Mouse (Mus musculus) heart, embryonic 13.5 days (tissue): ENCODE data around the gene Xpr1. TPM values are rescaled to one million over a fixed set of nuclear protein-coding genes. Genes with fewer than 3 reads are reported as not detected.

Experiments used
- ATAC-seq: fragments of 200-750 bp; cut with Nextera tagmentation; 2 replicates; pipeline ENCODE4 v1.8.0; 2017; ENCODE audit warnings: moderate TSS enrichment; ENCODE audit not compliant: insufficient number of reproducible peaks, low FRiP score, low TSS enrichment; ENCODE audit errors: extremely low read depth
- H3K27ac ChIP-seq: fragments of 300-500 bp; sonication (generic); replicated peaks from 2 replicates; pipeline ENCODE4 v1.5.1; 2015; ENCODE audit warnings: moderate library complexity, mild to moderate bottlenecking, inconsistent platforms
- H3K27me3 ChIP-seq: fragments of 300-500 bp; sonication (generic); replicated peaks from 2 replicates; pipeline ENCODE4 v1.6.1; 2015; ENCODE audit warnings: mild to moderate bottlenecking, inconsistent platforms
- H3K36me3 ChIP-seq: fragments of 300-500 bp; sonication (generic); 2 replicates; pipeline ENCODE4 v1.6.1; 2015; ENCODE audit warnings: mild to moderate bottlenecking, inconsistent platforms
- H3K4me1 ChIP-seq: fragments of 300-500 bp; sonication (generic); 2 replicates; pipeline ENCODE4 v1.6.1; 2015; ENCODE audit warnings: inconsistent platforms
- H3K4me2 ChIP-seq: fragments of 300-500 bp; sonication (generic); 2 replicates; pipeline ENCODE4 v1.6.1; 2015; ENCODE audit warnings: inconsistent platforms, mild to moderate bottlenecking, moderate library complexity
- H3K4me3 ChIP-seq: fragments of 300-500 bp; sonication (generic); 2 replicates; pipeline ENCODE4 v1.5.1; 2015; ENCODE audit warnings: moderate library complexity, mild to moderate bottlenecking, inconsistent platforms
- H3K9ac ChIP-seq: fragments of 300-500 bp; sonication (generic); 2 replicates; pipeline ENCODE4 v1.6.1; 2015; ENCODE audit warnings: inconsistent platforms, mild to moderate bottlenecking, moderate library complexity
- H3K9me3 ChIP-seq: fragments of 300-500 bp; sonication (generic); 2 replicates; pipeline ENCODE4 v1.6.1; 2016; ENCODE audit warnings: inconsistent platforms
- WGBS: fragments of 180-500 bp; shearing (Covaris S2); methylation state at CpG from one replicate; pipeline ENCODE4 v1.1.7; 2015; ENCODE audit warnings: mixed read lengths; 5-methylcytosine and 5-hydroxymethylcytosine counted together
- polyA plus RNA-seq: library from polyadenylated mRNA; unstranded; fragments of >200 nt; fragmentation: Nextera tagmentation; extraction: Ambion mirVana; gene quantifications from 2 replicates; pipeline ENCODE4 v1.2.1, GENCODE M21; 2015

Xpr1 gene
- polyA plus RNA-seq, 1 experiment from 2014 or later: 9.5 TPM

GRCm38 (mm10) chr1:155400056-155400455, 17.2 kb downstream of the Xpr1 start:
- no peak for ATAC-seq
- peaks cover 4% of the 10 kb centered on the region; the same call in 1 of the 2 replicates for H3K9me3 ChIP-seq
- H3K4me1 ChIP-seq: peaks cover 10% of the 10 kb centered on the region; the same call in 1 of the 2 replicates
- WGBS: 74% methylated on average over 4 of the region's 4 CpGs
- no peak overlapping the region for H3K27ac ChIP-seq
- no peak overlapping the region for H3K4me2 ChIP-seq
- no peaks in the 10 kb centered on the region for H3K27me3 ChIP-seq
- H3K4me3 ChIP-seq: no peak overlapping the region
- H3K9ac ChIP-seq: no peak overlapping the region
- H3K36me3 ChIP-seq: peaks cover 5% of the 10 kb centered on the region

GRCm38 (mm10) chr1:155394829-155395228, 22.4 kb downstream of the Xpr1 start:
- Histone ChIP-seq H3K9ac (no peak overlapping the region), H3K4me2 (no peak overlapping the region), H3K9me3 (no peaks in the 10 kb centered on the region), H3K27me3 (no peaks in the 10 kb centered on the region), H3K4me1 (peaks cover 23% of the 10 kb centered on the region), H3K36me3 (0 out of 2 replicates have a peak, but pooled peaks cover 3% of the 10 kb centered on the region), H3K4me3 (no peak overlapping the region), H3K27ac (no peak overlapping the region)
- ATAC-seq: no peak
- WGBS: 71% methylated on average over 6 of the region's 6 CpGs

- WGBS: 31% methylated on average over 2 of the region's 2 CpGs
Measured at GRCm38 (mm10) chr1:155394021-155394420, 23.2 kb downstream of the Xpr1 start.

GRCm38 (mm10) chr1:155392825-155393224, 24.4 kb downstream of the Xpr1 start:
- ATAC-seq: no peak
- no peak overlapping the region for H3K4me3 ChIP-seq
- no peaks in the 10 kb centered on the region for H3K27me3 ChIP-seq
- no peak overlapping the region for H3K9ac ChIP-seq
- H3K4me1 ChIP-seq: peaks cover 18% of the 10 kb centered on the region
- H3K27ac ChIP-seq: no peak overlapping the region
- H3K9me3 ChIP-seq: no peaks in the 10 kb centered on the region
- WGBS: 82% methylated on average over 7 of the region's 7 CpGs
- H3K36me3 ChIP-seq: 0 out of 2 replicates have a peak, but pooled peaks cover 3% of the 10 kb centered on the region
- no peak overlapping the region for H3K4me2 ChIP-seq

More at GRCm38 (mm10) chr1:155394021-155394420, 23.2 kb downstream of the Xpr1 start:
- Histone ChIP-seq H3K4me2 (no peak overlapping the region), H3K9me3 (no peaks in the 10 kb centered on the region), H3K27me3 (no peaks in the 10 kb centered on the region), H3K4me1 (peaks cover 23% of the 10 kb centered on the region), H3K4me3 (no peak overlapping the region), H3K36me3 (0 out of 2 replicates have a peak, but pooled peaks cover 3% of the 10 kb centered on the region), H3K9ac (no peak overlapping the region), H3K27ac (no peak overlapping the region)
- no peak for ATAC-seq

GRCm38 (mm10) chr1:155391537-155391936, 25.7 kb downstream of the Xpr1 start:
- Histone ChIP-seq H3K4me1 (peaks cover 15% of the 10 kb centered on the region), H3K27me3 (no peaks in the 10 kb centered on the region), H3K9ac (no peak overlapping the region), H3K4me2 (no peak overlapping the region), H3K36me3 (0 out of 2 replicates have a peak, but pooled peaks cover 3% of the 10 kb centered on the region), H3K4me3 (no peak overlapping the region), H3K27ac (no peak overlapping the region), H3K9me3 (no peaks in the 10 kb centered on the region)
- no peak for ATAC-seq
- WGBS: 60% methylated on average over 4 of the region's 4 CpGs

- no peaks in the 10 kb centered on the region for H3K9me3 ChIP-seq
- H3K4me1 ChIP-seq: peaks cover 6% of the 10 kb centered on the region; the same call in 1 of the 2 replicates
- peaks cover 10% of the 10 kb centered on the region; the same call in 1 of the 2 replicates for H3K36me3 ChIP-seq
- H3K27ac ChIP-seq: no peak overlapping the region
- no peak overlapping the region for H3K9ac ChIP-seq
- no peaks in the 10 kb centered on the region for H3K27me3 ChIP-seq
- H3K4me3 ChIP-seq: no peak overlapping the region
- WGBS: 52% methylated on average over 1 of the region's 1 CpGs
- ATAC-seq: no peak
- no peak overlapping the region for H3K4me2 ChIP-seq
Measured at GRCm38 (mm10) chr1:155388418-155388817, 28.8 kb downstream of the Xpr1 start.

GRCm38 (mm10) chr1:155386551-155386950, 30.7 kb downstream of the Xpr1 start:
- peaks cover 10% of the 10 kb centered on the region; the same call in 1 of the 2 replicates for H3K36me3 ChIP-seq
- no peaks in the 10 kb centered on the region for H3K27me3 ChIP-seq
- peaks cover 6% of the 10 kb centered on the region; the same call in 1 of the 2 replicates for H3K4me1 ChIP-seq
- no peaks in the 10 kb centered on the region for H3K9me3 ChIP-seq
- H3K9ac ChIP-seq: no peak overlapping the region
- no peak overlapping the region for H3K4me2 ChIP-seq
- no peak overlapping the region for H3K4me3 ChIP-seq
- 76% methylated on average over 4 of the region's 4 CpGs for WGBS
- ATAC-seq: no peak
- no peak overlapping the region for H3K27ac ChIP-seq

- no peaks in the 10 kb centered on the region for H3K9me3 ChIP-seq
- WGBS: 89% methylated on average over 8 of the region's 8 CpGs
- no peak overlapping the region for H3K27ac ChIP-seq
- no peaks in the 10 kb centered on the region for H3K4me1 ChIP-seq
- no peak overlapping the region for H3K4me2 ChIP-seq
- no peak for ATAC-seq
- peaks cover 7% of the 10 kb centered on the region; the same call in 1 of the 2 replicates for H3K36me3 ChIP-seq
- no peak overlapping the region for H3K9ac ChIP-seq
- H3K4me3 ChIP-seq: no peak overlapping the region
- H3K27me3 ChIP-seq: no peaks in the 10 kb centered on the region
Measured at GRCm38 (mm10) chr1:155383319-155384302, 33.6 kb downstream of the Xpr1 start.

- Histone ChIP-seq H3K4me3 (no peak overlapping the region), H3K27me3 (no peaks in the 10 kb centered on the region), H3K27ac (no peak overlapping the region), H3K4me1 (no peaks in the 10 kb centered on the region), H3K36me3 (peaks cover 7% of the 10 kb centered on the region; the same call in 1 of the 2 replicates), H3K9ac (no peak overlapping the region), H3K9me3 (no peaks in the 10 kb centered on the region), H3K4me2 (no peak overlapping the region)
- 68% methylated on average over 1 of the region's 1 CpGs for WGBS
- no peak for ATAC-seq
Measured at GRCm38 (mm10) chr1:155381931-155382330, 35.3 kb downstream of the Xpr1 start.

GRCm38 (mm10) chr1:155379289-155379688, 37.9 kb downstream of the Xpr1 start:
- Histone ChIP-seq H3K4me3 (no peak overlapping the region), H3K9me3 (no peaks in the 10 kb centered on the region), H3K9ac (no peak overlapping the region), H3K4me1 (no peaks in the 10 kb centered on the region), H3K27me3 (no peaks in the 10 kb centered on the region), H3K27ac (no peak overlapping the region), H3K4me2 (no peak overlapping the region), H3K36me3 (peaks cover 7% of the 10 kb centered on the region; the same call in 1 of the 2 replicates)
- WGBS: 84% methylated on average over 1 of the region's 1 CpGs
- no peak for ATAC-seq

GRCm38 (mm10) chr1:155372821-155373220, 44.4 kb downstream of the Xpr1 start:
- 78% methylated on average over 1 of the region's 1 CpGs for WGBS
- H3K27ac ChIP-seq: no peak overlapping the region
- peaks cover 10% of the 10 kb centered on the region for H3K4me1 ChIP-seq
- no peaks in the 10 kb centered on the region for H3K9me3 ChIP-seq
- no peak overlapping the region for H3K4me2 ChIP-seq
- no peak overlapping the region for H3K9ac ChIP-seq
- no peak overlapping the region for H3K4me3 ChIP-seq
- H3K27me3 ChIP-seq: no peaks in the 10 kb centered on the region
- no peaks in the 10 kb centered on the region for H3K36me3 ChIP-seq
- no peak for ATAC-seq
